Mouse (Mus musculus) B cell, adult 62 days (primary cell): ENCODE measurements around the gene Tnfaip8l2. TPM values are rescaled to one million over a fixed set of nuclear protein-coding genes. Genes with fewer than 3 reads are reported as not detected.

Experiments used
- total RNA-seq: library from RNA; stranded (reverse); gene quantifications from 4 replicates; pipeline ENCODE4 v1.2.4, GENCODE M21; 2023

Tnfaip8l2 gene
- 21.7 to 31.8 TPM (median 29.5 TPM) in 4 replicates for total RNA-seq

GRCm38 (mm10) chr3:95141952-95142616, at the start of gene Tnfaip8l2:
Gene Tnfaip8l2, minus strand, starts transcription at chr3:95142360.

GRCm38 (mm10) chr3:95159987-95160963, 18.1 kb upstream of the Tnfaip8l2 start, which contains the start of gene Sema6c:
Gene Sema6c, plus strand, starts transcription at chr3:95160457.

GRCm38 (mm10) chr3:95133680-95134101, 8.5 kb downstream of the Tnfaip8l2 start, which contains the start of the genes Scnm1 and Lysmd1:
Gene Scnm1, minus strand, starts transcription at chr3:95134011.
Gene Lysmd1, plus strand, starts transcription at chr3:95134088.

GRCm38 (mm10) chr3:95124246-95124645, 17.9 kb downstream of the Tnfaip8l2 start, which contains the start of gene Tmod4:
Gene Tmod4, plus strand, starts transcription at chr3:95124476.

GRCm38 (mm10) chr3:95110911-95111726, 31.0 kb downstream of the Tnfaip8l2 start, which contains the start of gene Vps72:
Gene Vps72, plus strand, starts transcription at chr3:95111022.

GRCm38 (mm10) chr3:95106338-95107117, 35.6 kb downstream of the Tnfaip8l2 start, which contains the start of gene Pip5k1a:
Gene Pip5k1a, minus strand, starts transcription at chr3:95106930.

Other genes starting within 250 kb of the Tnfaip8l2 start
- 1.6 to 4.3 TPM (median 3.3 TPM) in 4 replicates for gene Selenbp1, start 209.3 kb downstream of the Tnfaip8l2 start, total RNA-seq
- 109 to 126 TPM (median 115 TPM) in 4 replicates for gene Rfx5, start 188.3 kb downstream of the Tnfaip8l2 start, total RNA-seq
- gene Pi4kb, start 167.6 kb downstream of the Tnfaip8l2 start, total RNA-seq = 72.1 to 98.3 TPM (median 78.7 TPM) in 4 replicates
- gene Zfp687, start 126.9 kb downstream of the Tnfaip8l2 start, total RNA-seq = 48.1 to 60.2 TPM (median 52.1 TPM) in 4 replicates
- 111 to 141 TPM (median 125 TPM) in 4 replicates for gene Psmd4, start 99.7 kb downstream of the Tnfaip8l2 start, total RNA-seq
- 33.8 to 38.5 TPM (median 35.8 TPM) in 4 replicates for gene Pip5k1a, start 35.4 kb downstream of the Tnfaip8l2 start, total RNA-seq
- 49.9 to 62.3 TPM (median 55.4 TPM) in 4 replicates for gene Vps72, start 31.3 kb downstream of the Tnfaip8l2 start, total RNA-seq
- 1.1 to 2.9 TPM (median 2.2 TPM) in 4 replicates for gene Tmod4, start 17.9 kb downstream of the Tnfaip8l2 start, total RNA-seq
- gene Scnm1, start 8.3 kb downstream of the Tnfaip8l2 start, total RNA-seq = 62.4 to 85.5 TPM (median 67.5 TPM) in 4 replicates
- 5.7 to 6.9 TPM (median 6.4 TPM) in 4 replicates for gene Lysmd1, start 8.3 kb downstream of the Tnfaip8l2 start, total RNA-seq
- gene Sema6c, start 18.1 kb upstream of the Tnfaip8l2 start, total RNA-seq = 0.37 to 2.0 TPM (median 1.5 TPM) in 3 of 4 replicates, not detected in the other
- gene Gabpb2, start 75.6 kb upstream of the Tnfaip8l2 start, total RNA-seq = 76.5 to 77.1 TPM (median 76.8 TPM) in 4 replicates
- 183 to 200 TPM (median 191 TPM) in 4 replicates for gene Cdc42se1, start 86.4 kb upstream of the Tnfaip8l2 start, total RNA-seq
- 5.0 to 8.0 TPM (median 6.1 TPM) in 4 replicates for gene Mllt11, start 89.8 kb upstream of the Tnfaip8l2 start, total RNA-seq
- gene Gm128, start 99.2 kb upstream of the Tnfaip8l2 start, total RNA-seq = not detected in 4 replicates
- not detected in 4 replicates for gene Bnipl, start 108.8 kb upstream of the Tnfaip8l2 start, total RNA-seq
- 29.3 to 34.5 TPM (median 31.6 TPM) in 4 replicates for gene Mindy1, start 139.0 kb upstream of the Tnfaip8l2 start, total RNA-seq
- 10.5 to 12.0 TPM (median 11.5 TPM) in 4 replicates for gene Prune1, start 139.7 kb upstream of the Tnfaip8l2 start, total RNA-seq
- 1.3 to 2.2 TPM (median 1.9 TPM) in 4 replicates for gene Anxa9, start 164.8 kb upstream of the Tnfaip8l2 start, total RNA-seq
- gene Cers2, start 172.4 kb upstream of the Tnfaip8l2 start, total RNA-seq = 127 to 147 TPM (median 132 TPM) in 4 replicates
- 31.0 to 36.5 TPM (median 35.8 TPM) in 4 replicates for gene Setdb1, start 214.8 kb upstream of the Tnfaip8l2 start, total RNA-seq